Mouse (Mus musculus): ENCODE results near the gene Il4i1. TPM values are rescaled to one million over a fixed set of nuclear protein-coding genes. Genes with fewer than 3 reads are reported as not detected.

Gene Il4i1
- polyA plus RNA-seq, 1 experiment from 2014 or later, result 2.0 TPM

GRCm38 (mm10) chr7:44836423-44837053 lies 20.4 kb downstream of the Il4i1 start:
- H3K9ac ChIP-seq (ENCODE audit: low read length), result no peak overlapping the region
- peaks cover 18% of the 10 kb centered on the region for H3K36me3 ChIP-seq (ENCODE audit: control insufficient read depth, insufficient read depth, low read length)
- H3K9me3 ChIP-seq (ENCODE audit: control insufficient read depth, low read length), result no peaks in the 10 kb centered on the region
- peaks cover 14% of the 10 kb centered on the region for H3K27me3 ChIP-seq (replicated peaks; ENCODE audit: control insufficient read depth, insufficient read depth, low read length)
- no peak overlapping the region for H3K4me2 ChIP-seq (ENCODE audit: low read length)
- no peak overlapping the region for H3K4me3 ChIP-seq (ENCODE audit: low read depth, low read length)
- no peak for ATAC-seq (replicated peaks; ENCODE audit: low FRiP score, low TSS enrichment, low read depth)
- no peak for DNase-seq (ENCODE audit: low spot score)
- H3K27ac ChIP-seq (ENCODE audit: low read depth), result no peak overlapping the region
- no peaks in the 10 kb centered on the region; the same call in 1 of the 2 replicates for H3K4me1 ChIP-seq (replicated peaks; ENCODE audit: control insufficient read depth, insufficient read depth, low read length)
- 84% methylated on average over 9 of the region's 9 CpGs for WGBS

- WGBS, result 78% methylated on average over 6 of the region's 6 CpGs
- Histone ChIP-seq H3K4me2 (ENCODE audit: low read length) (no peak overlapping the region), H3K9ac (ENCODE audit: low read length) (no peak overlapping the region), H3K9me3 (ENCODE audit: control insufficient read depth, low read length) (no peaks in the 10 kb centered on the region), H3K36me3 (ENCODE audit: control insufficient read depth, insufficient read depth, low read length) (peaks cover 25% of the 10 kb centered on the region), H3K27ac (ENCODE audit: low read depth) (no peak overlapping the region), H3K4me3 (ENCODE audit: low read depth, low read length) (no peak overlapping the region), H3K27me3 (replicated peaks; ENCODE audit: control insufficient read depth, insufficient read depth, low read length) (peaks cover 14% of the 10 kb centered on the region), H3K4me1 (replicated peaks; ENCODE audit: control insufficient read depth, insufficient read depth, low read length) (no peaks in the 10 kb centered on the region; the same call in 1 of the 2 replicates)
- ATAC-seq (replicated peaks; ENCODE audit: low FRiP score, low TSS enrichment, low read depth) (no peak), DNase-seq (ENCODE audit: low spot score) (no peak)
Measured at GRCm38 (mm10) chr7:44838073-44838472, 21.9 kb downstream of the Il4i1 start.

- H3K4me1 ChIP-seq (replicated peaks; ENCODE audit: control insufficient read depth, insufficient read depth, low read length), result no peaks in the 10 kb centered on the region; the same call in 1 of the 2 replicates
- no peaks in the 10 kb centered on the region for H3K9me3 ChIP-seq (ENCODE audit: control insufficient read depth, low read length)
- H3K4me3 ChIP-seq (ENCODE audit: low read depth, low read length), result peak overlapping the region; percentile 31
- 29% methylated on average over 11 of the region's 11 CpGs for WGBS
- peaks cover 35% of the 10 kb centered on the region for H3K36me3 ChIP-seq (ENCODE audit: control insufficient read depth, insufficient read depth, low read length)
- H3K27ac ChIP-seq (ENCODE audit: low read depth), result no peak overlapping the region
- DNase-seq (ENCODE audit: low spot score), result no peak
- H3K9ac ChIP-seq (ENCODE audit: low read length), result no peak overlapping the region; the same call in 1 of the 2 replicates
- no peak for ATAC-seq (replicated peaks; ENCODE audit: low FRiP score, low TSS enrichment, low read depth)
- H3K27me3 ChIP-seq (replicated peaks; ENCODE audit: control insufficient read depth, insufficient read depth, low read length), result peaks cover 14% of the 10 kb centered on the region
- H3K4me2 ChIP-seq (ENCODE audit: low read length), result peak overlapping the region; percentile 59
Measured at GRCm38 (mm10) chr7:44839171-44839490, 22.9 kb downstream of the Il4i1 start.

DNA sequence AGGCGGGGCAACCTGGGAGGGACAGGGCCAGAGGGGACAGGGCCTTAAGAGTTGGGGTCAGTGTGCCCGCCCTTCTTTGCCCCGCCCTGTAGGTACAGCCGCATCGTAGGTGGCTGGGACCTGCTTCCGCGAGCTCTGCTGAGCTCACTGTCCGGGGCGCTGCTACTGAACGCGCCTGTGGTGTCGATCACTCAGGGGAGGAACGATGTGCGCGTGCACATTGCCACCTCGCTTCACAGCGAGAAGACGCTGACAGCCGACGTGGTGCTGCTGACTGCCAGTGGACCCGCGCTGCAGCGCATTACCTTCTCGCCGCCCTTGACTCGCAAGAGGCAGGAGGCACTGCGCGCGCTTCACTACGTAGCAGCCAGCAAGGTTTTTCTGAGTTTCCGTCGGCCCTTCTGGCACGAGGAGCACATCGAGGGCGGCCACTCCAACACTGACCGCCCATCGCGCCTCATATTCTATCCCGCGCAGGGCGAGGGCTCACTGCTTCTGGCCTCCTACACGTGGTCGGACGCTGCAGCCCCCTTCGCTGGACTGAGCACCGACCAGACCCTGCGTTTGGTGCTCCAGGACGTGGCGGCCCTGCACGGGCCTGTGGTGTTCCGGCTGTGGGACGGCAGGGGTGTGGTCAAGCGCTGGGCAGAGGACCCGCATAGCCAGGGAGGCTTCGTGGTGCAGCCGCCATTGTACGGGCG lies 23.5 kb downstream of the Il4i1 start:
- under 1% methylated on average over 52 of the region's 58 CpGs for WGBS
- H3K4me1 ChIP-seq (replicated peaks; ENCODE audit: control insufficient read depth, insufficient read depth, low read length), result no peaks in the 10 kb centered on the region; the same call in 1 of the 2 replicates
- H3K27me3 ChIP-seq (replicated peaks; ENCODE audit: control insufficient read depth, insufficient read depth, low read length), result peaks cover 14% of the 10 kb centered on the region
- H3K4me2 ChIP-seq (ENCODE audit: low read length), result peak overlapping the region; percentile 59
- H3K9ac ChIP-seq (ENCODE audit: low read length), result peak overlapping the region; percentile 32; the same call in 1 of the 2 replicates
- no peaks in the 10 kb centered on the region for H3K9me3 ChIP-seq (ENCODE audit: control insufficient read depth, low read length)
- H3K4me3 ChIP-seq (ENCODE audit: low read depth, low read length), result peak overlapping the region; percentile 31
- ATAC-seq (replicated peaks; ENCODE audit: low FRiP score, low TSS enrichment, low read depth) (peak; percentile 58), DNase-seq (ENCODE audit: low spot score) (no peak)
- H3K36me3 ChIP-seq (ENCODE audit: control insufficient read depth, insufficient read depth, low read length), result peaks cover 41% of the 10 kb centered on the region
- no peak overlapping the region for H3K27ac ChIP-seq (ENCODE audit: low read depth)

DNA sequence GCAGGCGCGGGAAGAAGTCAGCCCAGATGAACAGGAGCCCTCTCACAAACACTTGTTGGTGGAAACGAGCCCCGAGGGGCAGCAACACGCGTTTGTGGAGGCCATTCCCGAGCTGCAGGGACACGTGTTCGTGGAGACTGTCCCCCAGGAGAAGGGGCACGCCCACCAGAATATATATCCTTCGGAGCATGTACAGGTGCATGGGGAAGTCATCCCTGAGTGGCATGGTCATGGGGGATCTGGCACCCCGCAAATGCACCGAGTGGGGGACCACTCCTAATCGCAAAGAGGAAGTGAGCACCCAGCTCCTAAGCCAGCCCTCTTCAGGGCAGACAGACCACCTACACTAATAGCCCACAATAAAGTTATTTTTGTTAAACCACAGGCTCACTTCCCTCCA lies 24.2 kb downstream of the Il4i1 start:
- Histone ChIP-seq H3K4me3 (ENCODE audit: low read depth, low read length) (peak overlapping the region; percentile 31; the same call in 1 of the 2 replicates), H3K4me2 (ENCODE audit: low read length) (no peak overlapping the region; the same call in 1 of the 2 replicates), H3K9ac (ENCODE audit: low read length) (no peak overlapping the region), H3K27ac (ENCODE audit: low read depth) (no peak overlapping the region), H3K27me3 (replicated peaks; ENCODE audit: control insufficient read depth, insufficient read depth, low read length) (peaks cover 14% of the 10 kb centered on the region), H3K36me3 (ENCODE audit: control insufficient read depth, insufficient read depth, low read length) (peaks cover 48% of the 10 kb centered on the region), H3K4me1 (replicated peaks; ENCODE audit: control insufficient read depth, insufficient read depth, low read length) (no peaks in the 10 kb centered on the region; the same call in 1 of the 2 replicates), H3K9me3 (ENCODE audit: control insufficient read depth, low read length) (no peaks in the 10 kb centered on the region)
- ATAC-seq (replicated peaks; ENCODE audit: low FRiP score, low TSS enrichment, low read depth) (no peak), DNase-seq (ENCODE audit: low spot score) (no peak)
- 55% methylated on average over 14 of the region's 14 CpGs for WGBS

DNA sequence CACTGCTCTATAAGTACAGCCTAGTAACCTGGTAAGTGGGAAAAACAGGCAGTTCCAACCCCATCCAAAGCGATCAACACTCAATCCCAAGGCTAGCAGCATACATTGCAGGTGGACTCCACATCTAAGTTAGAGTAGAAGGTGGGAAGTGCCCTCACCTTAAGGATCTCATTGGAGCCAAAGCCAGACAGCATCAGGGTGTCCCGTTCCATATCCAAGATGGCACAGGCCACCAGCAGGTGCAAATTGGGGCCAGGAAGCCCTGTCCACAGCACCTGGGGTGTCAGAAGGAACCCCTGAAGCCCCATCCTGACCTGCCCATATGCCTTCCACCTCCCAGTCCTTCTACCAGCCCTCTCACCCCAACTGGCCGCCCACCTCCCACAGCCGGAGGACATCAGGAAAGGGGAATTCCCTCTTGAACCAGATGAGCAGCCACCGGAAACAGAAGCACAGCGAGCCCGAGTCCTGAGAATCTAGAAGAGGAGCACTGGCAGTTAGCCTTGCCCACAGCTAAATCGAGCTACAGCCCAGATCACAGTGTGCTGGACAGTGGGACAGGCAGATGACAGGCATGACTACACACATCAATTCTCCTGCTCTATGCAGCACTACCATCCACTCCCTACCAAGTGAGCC lies 25.8 kb downstream of the Il4i1 start:
- Histone ChIP-seq H3K4me1 (replicated peaks; ENCODE audit: control insufficient read depth, insufficient read depth, low read length) (no peaks in the 10 kb centered on the region; the same call in 1 of the 2 replicates), H3K27ac (ENCODE audit: low read depth) (no peak overlapping the region), H3K36me3 (ENCODE audit: control insufficient read depth, insufficient read depth, low read length) (peaks cover 63% of the 10 kb centered on the region), H3K4me2 (ENCODE audit: low read length) (no peak overlapping the region), H3K27me3 (replicated peaks; ENCODE audit: control insufficient read depth, insufficient read depth, low read length) (peaks cover 14% of the 10 kb centered on the region), H3K4me3 (ENCODE audit: low read depth, low read length) (no peak overlapping the region), H3K9ac (ENCODE audit: low read length) (no peak overlapping the region), H3K9me3 (ENCODE audit: control insufficient read depth, low read length) (no peaks in the 10 kb centered on the region)
- ATAC-seq (replicated peaks; ENCODE audit: low FRiP score, low TSS enrichment, low read depth) (no peak), DNase-seq (ENCODE audit: low spot score) (no peak)
- 91% methylated on average over 8 of the region's 8 CpGs for WGBS

DNA sequence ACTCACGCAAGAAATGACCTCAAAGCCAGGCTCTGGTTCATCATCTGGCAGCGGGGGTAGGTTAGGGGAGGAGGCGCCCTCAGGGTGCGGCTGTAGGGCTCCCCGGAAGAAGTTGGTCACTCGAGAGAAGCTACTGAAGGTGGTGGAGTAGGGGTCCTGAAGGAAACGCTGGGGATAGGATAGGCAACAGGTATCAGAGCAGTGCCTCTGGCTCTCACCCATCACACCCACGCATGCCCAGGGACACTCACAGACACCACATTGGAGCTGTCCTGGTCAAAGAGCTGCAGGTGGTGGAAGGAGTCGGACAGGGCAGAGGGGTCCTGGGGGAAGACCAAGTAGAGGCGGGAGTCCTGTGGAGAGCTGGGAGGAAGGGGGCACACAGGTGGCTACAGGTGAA lies 28.8 kb downstream of the Il4i1 start:
- H3K4me3 ChIP-seq (ENCODE audit: low read depth, low read length), result no peak overlapping the region
- H3K4me2 ChIP-seq (ENCODE audit: low read length), result no peak overlapping the region
- H3K4me1 ChIP-seq (replicated peaks; ENCODE audit: control insufficient read depth, insufficient read depth, low read length), result peaks cover 8% of the 10 kb centered on the region
- no peaks in the 10 kb centered on the region for H3K9me3 ChIP-seq (ENCODE audit: control insufficient read depth, low read length)
- DNase-seq (ENCODE audit: low spot score) (no peak), ATAC-seq (replicated peaks; ENCODE audit: low FRiP score, low TSS enrichment, low read depth) (no peak)
- no peak overlapping the region for H3K9ac ChIP-seq (ENCODE audit: low read length)
- peaks cover 6% of the 10 kb centered on the region for H3K27me3 ChIP-seq (replicated peaks; ENCODE audit: control insufficient read depth, insufficient read depth, low read length)
- peaks cover 63% of the 10 kb centered on the region for H3K36me3 ChIP-seq (ENCODE audit: control insufficient read depth, insufficient read depth, low read length)
- no peak overlapping the region for H3K27ac ChIP-seq (ENCODE audit: low read depth)
- whole genome bisulfite sequencing, result 94% methylated on average over 10 of the region's 10 CpGs

GRCm38 (mm10) chr7:44846804-44847203 lies 30.6 kb downstream of the Il4i1 start:
- Histone ChIP-seq H3K36me3 (ENCODE audit: control insufficient read depth, insufficient read depth, low read length) (peaks cover 51% of the 10 kb centered on the region), H3K27ac (ENCODE audit: low read depth) (no peak overlapping the region), H3K4me3 (ENCODE audit: low read depth, low read length) (no peak overlapping the region), H3K9ac (ENCODE audit: low read length) (no peak overlapping the region), H3K4me1 (replicated peaks; ENCODE audit: control insufficient read depth, insufficient read depth, low read length) (peaks cover 21% of the 10 kb centered on the region), H3K4me2 (ENCODE audit: low read length) (no peak overlapping the region), H3K27me3 (replicated peaks; ENCODE audit: control insufficient read depth, insufficient read depth, low read length) (no peaks in the 10 kb centered on the region), H3K9me3 (ENCODE audit: control insufficient read depth, low read length) (no peaks in the 10 kb centered on the region)
- 89% methylated on average over 7 of the region's 7 CpGs for WGBS
- no peak for DNase-seq (ENCODE audit: low spot score)
- ATAC-seq (replicated peaks; ENCODE audit: low FRiP score, low TSS enrichment, low read depth), result no peak

All from intestine, embryonic 14.5 days (tissue).